Mouse (Mus musculus): ENCODE measurements at regions not wholly inside any gene's neighbourhood (a gene's known extent, or its start where the extent isn't known, plus 50 kb on each side); places are given as distances from the start of the nearest gene placed in this dataset.

GRCm38 (mm10) chr15:40032088-40032487, 102.1 kb upstream of the 9330182O14Rik start:
- no peak overlapping the region for H3K4me2 ChIP-seq
- no peak for ATAC-seq
- no peak overlapping the region for H3K4me3 ChIP-seq
- H3K9ac ChIP-seq: no peak overlapping the region
- no peaks in the 10 kb centered on the region for H3K36me3 ChIP-seq (ENCODE audit: poor library complexity, severe bottlenecking)
- H3K4me1 ChIP-seq: no peaks in the 10 kb centered on the region
- no peaks in the 10 kb centered on the region for H3K27me3 ChIP-seq
- H3K9me3 ChIP-seq (replicated peaks): no peaks in the 10 kb centered on the region
- H3K27ac ChIP-seq: no peak overlapping the region

GRCm38 (mm10) chr15:40036181-40036580, 98.0 kb upstream of the 9330182O14Rik start:
- ATAC-seq: no peak
- H3K4me3 ChIP-seq: no peak overlapping the region
- no peaks in the 10 kb centered on the region for H3K27me3 ChIP-seq
- no peak overlapping the region for H3K9ac ChIP-seq
- H3K4me1 ChIP-seq: no peaks in the 10 kb centered on the region
- H3K9me3 ChIP-seq (replicated peaks): no peaks in the 10 kb centered on the region
- no peak overlapping the region for H3K27ac ChIP-seq
- H3K4me2 ChIP-seq: no peak overlapping the region
- no peaks in the 10 kb centered on the region for H3K36me3 ChIP-seq (ENCODE audit: poor library complexity, severe bottlenecking)
- 100% methylated on average over 1 of the region's 1 CpGs for WGBS

GRCm38 (mm10) chr15:40037266-40037665, 96.9 kb upstream of the 9330182O14Rik start:
- ATAC-seq: no peak
- 70% methylated on average over 7 of the region's 7 CpGs for WGBS
- Histone ChIP-seq H3K27ac (no peak overlapping the region), H3K27me3 (no peaks in the 10 kb centered on the region), H3K9me3 (replicated peaks) (no peaks in the 10 kb centered on the region), H3K4me1 (no peaks in the 10 kb centered on the region), H3K36me3 (ENCODE audit: poor library complexity, severe bottlenecking) (no peaks in the 10 kb centered on the region), H3K4me3 (no peak overlapping the region), H3K9ac (no peak overlapping the region), H3K4me2 (no peak overlapping the region)

GRCm38 (mm10) chr15:40046219-40046618, 87.9 kb upstream of the 9330182O14Rik start:
- H3K36me3 ChIP-seq (ENCODE audit: poor library complexity, severe bottlenecking): no peaks in the 10 kb centered on the region
- 67% methylated on average over 5 of the region's 5 CpGs for WGBS

GRCm38 (mm10) chr15:40047100-40047499, 87.1 kb upstream of the 9330182O14Rik start:
- WGBS: 86% methylated on average over 1 of the region's 1 CpGs
- no peak overlapping the region for H3K4me2 ChIP-seq
- H3K27ac ChIP-seq: no peak overlapping the region
- no peaks in the 10 kb centered on the region for H3K36me3 ChIP-seq (ENCODE audit: poor library complexity, severe bottlenecking)
- ATAC-seq: no peak
- no peak overlapping the region for H3K9ac ChIP-seq
- no peaks in the 10 kb centered on the region for H3K9me3 ChIP-seq (replicated peaks)
- H3K27me3 ChIP-seq: no peaks in the 10 kb centered on the region
- no peaks in the 10 kb centered on the region for H3K4me1 ChIP-seq
- H3K4me3 ChIP-seq: no peak overlapping the region

More at GRCm38 (mm10) chr15:40046219-40046618, 87.9 kb upstream of the 9330182O14Rik start:
- Histone ChIP-seq H3K4me3 (no peak overlapping the region), H3K9me3 (replicated peaks) (no peaks in the 10 kb centered on the region), H3K9ac (no peak overlapping the region), H3K27me3 (no peaks in the 10 kb centered on the region), H3K4me1 (no peaks in the 10 kb centered on the region), H3K4me2 (no peak overlapping the region), H3K27ac (no peak overlapping the region)
- no peak for ATAC-seq

- Histone ChIP-seq H3K27ac (no peak overlapping the region), H3K27me3 (no peaks in the 10 kb centered on the region), H3K36me3 (ENCODE audit: poor library complexity, severe bottlenecking) (no peaks in the 10 kb centered on the region), H3K4me3 (no peak overlapping the region), H3K4me2 (no peak overlapping the region), H3K4me1 (no peaks in the 10 kb centered on the region), H3K9ac (no peak overlapping the region), H3K9me3 (replicated peaks) (no peaks in the 10 kb centered on the region)
- WGBS: 84% methylated on average over 2 of the region's 2 CpGs
- ATAC-seq: no peak
Measured at GRCm38 (mm10) chr15:40068051-40068450, 66.1 kb upstream of the 9330182O14Rik start.

GRCm38 (mm10) chr15:40075334-40075893, 58.8 kb upstream of the 9330182O14Rik start:
- no peak overlapping the region for H3K27ac ChIP-seq
- H3K4me2 ChIP-seq: no peak overlapping the region
- no peaks in the 10 kb centered on the region for H3K9me3 ChIP-seq (replicated peaks)
- no peaks in the 10 kb centered on the region for H3K27me3 ChIP-seq
- 0 out of 2 replicates have a peak, but pooled peaks have one; percentile 41 for ATAC-seq
- WGBS: 51% methylated on average over 3 of the region's 3 CpGs
- H3K36me3 ChIP-seq (ENCODE audit: poor library complexity, severe bottlenecking): no peaks in the 10 kb centered on the region
- H3K9ac ChIP-seq: no peak overlapping the region
- H3K4me3 ChIP-seq: no peak overlapping the region
- peaks cover 8% of the 10 kb centered on the region; the same call in 1 of the 2 replicates for H3K4me1 ChIP-seq

GRCm38 (mm10) chr15:40079872-40080271, 54.3 kb upstream of the 9330182O14Rik start:
- no peaks in the 10 kb centered on the region for H3K36me3 ChIP-seq (ENCODE audit: poor library complexity, severe bottlenecking)
- H3K4me1 ChIP-seq: peaks cover 8% of the 10 kb centered on the region; the same call in 1 of the 2 replicates
- H3K9ac ChIP-seq: no peak overlapping the region
- H3K4me2 ChIP-seq: no peak overlapping the region
- H3K27ac ChIP-seq: no peak overlapping the region
- H3K27me3 ChIP-seq: no peaks in the 10 kb centered on the region
- H3K4me3 ChIP-seq: no peak overlapping the region
- WGBS: 89% methylated on average over 6 of the region's 6 CpGs
- ATAC-seq: no peak
- H3K9me3 ChIP-seq (replicated peaks): no peaks in the 10 kb centered on the region
